Mouse (Mus musculus) left cerebral cortex, postnatal 36 days (tissue): ENCODE results near the gene Gabbr2. TPM values are rescaled to one million over a fixed set of nuclear protein-coding genes. Genes with fewer than 3 reads are reported as not detected.
A peak's percentile ranks its signal among the peaks of the same experiment; 100 is the strongest.

ENCODE experiments used
- DNase-seq, 2 experiments: peaks; one replicate each; pipeline ENCODE4 v3.0.0; 2021 to 2022; ENCODE audit warnings: low spot score in 2 of 2, mixed read lengths in 1 of 2
- intact Hi-C: fragments of 180-260 bp; cut with DNase I; formaldehyde crosslinking; loops from one replicate; pipeline ENCODE4 v1.15.1; 2025
- total RNA-seq, 2 experiments: library from RNA; stranded (reverse); gene quantifications; 2 replicates each; pipeline ENCODE4 v1.2.3; 2021

The Gabbr2 gene
- total RNA-seq, result 100 to 1,000 TPM; 253 to 276 TPM

- DNase-seq, result peak; percentile 82 to 92
- intact Hi-C loops, result loop anchor here (5.0 kb wide), 4 partner anchors 46 to 304 kb away; no protein-coding TSS in a partner anchor
Measured at GRCm38 (mm10) chr4:46991016-46991958, at the start of gene Gabbr2. Gene Gabbr2 (minus strand): TSS chr4:46991873.

GRCm38 (mm10) chr4:47039586-47039985, 47.9 kb upstream of the Gabbr2 start:
- no peak for DNase-seq
- intact Hi-C loops, result loop anchor here (5.0 kb wide), 2 partner anchors 47 to 427 kb away; partner anchors contain the start of gene Gabbr2

GRCm38 (mm10) chr4:47037321-47037657, 45.6 kb upstream of the Gabbr2 start:
- intact Hi-C loops, result loop anchor here (2.0 to 5.0 kb wide), 3 partner anchors 45 to 425 kb away; partner anchors contain the start of gene Gabbr2
- DNase-seq, result peak; percentile 76 to 79

GRCm38 (mm10) chr4:47036486-47037320, 45.0 kb upstream of the Gabbr2 start:
- peak; percentile 37 to 42 for DNase-seq
- intact Hi-C loops, result loop anchor here (2.0 to 5.0 kb wide), 3 partner anchors 44 to 424 kb away; partner anchors contain the start of gene Gabbr2

GRCm38 (mm10) chr4:47035536-47035935, 43.9 kb upstream of the Gabbr2 start:
- no peak for DNase-seq
- intact Hi-C loops, result loop anchor here (5.0 kb wide), 2 partner anchors 43 to 423 kb away; partner anchors contain the start of gene Gabbr2

GRCm38 (mm10) chr4:47032171-47032570, 40.5 kb upstream of the Gabbr2 start:
- intact Hi-C loops, result no loop called here
- peak in 1 of 2 experiments; percentile 51 for DNase-seq

GRCm38 (mm10) chr4:47028791-47029190, 37.1 kb upstream of the Gabbr2 start:
- no peak for DNase-seq
- intact Hi-C loops, result no loop called here

- intact Hi-C loops, result loop anchor here (5.0 kb wide), 1 partner anchor 337 kb away; no protein-coding TSS in a partner anchor
- no peak for DNase-seq
Measured at GRCm38 (mm10) chr4:47023949-47024348, 32.3 kb upstream of the Gabbr2 start.

GRCm38 (mm10) chr4:47022804-47023603, 31.3 kb upstream of the Gabbr2 start:
- intact Hi-C loops, result loop anchor here (5.0 kb wide), 1 partner anchor 336 kb away; no protein-coding TSS in a partner anchor

GRCm38 (mm10) chr4:47020563-47020962, 28.9 kb upstream of the Gabbr2 start:
- DNase-seq, result no peak
- intact Hi-C loops, result loop anchor here (5.0 kb wide), 1 partner anchor 333 kb away; no protein-coding TSS in a partner anchor

More at GRCm38 (mm10) chr4:47022804-47023603, 31.3 kb upstream of the Gabbr2 start:
- no peak for DNase-seq

GRCm38 (mm10) chr4:47015156-47015555, 23.5 kb upstream of the Gabbr2 start:
- DNase-seq, result no peak
- intact Hi-C loops, result no loop called here

GRCm38 (mm10) chr4:47012476-47012875, 20.8 kb upstream of the Gabbr2 start:
- DNase-seq, result no peak
- intact Hi-C loops, result no loop called here

GRCm38 (mm10) chr4:47010400-47011231, 18.9 kb upstream of the Gabbr2 start:
- intact Hi-C loops, result no loop called here
- DNase-seq, result peak; percentile 36 to 55

- DNase-seq, result no peak
- intact Hi-C loops, result no loop called here
Measured at GRCm38 (mm10) chr4:47000626-47001395, 9.1 kb upstream of the Gabbr2 start.

GRCm38 (mm10) chr4:46997969-46998368, 6.3 kb upstream of the Gabbr2 start:
- no peak for DNase-seq
- intact Hi-C loops, result no loop called here

- intact Hi-C loops, result loop anchor here (5.0 kb wide), 4 partner anchors 44 to 306 kb away; no protein-coding TSS in a partner anchor
- DNase-seq, result no peak
Measured at GRCm38 (mm10) chr4:46992827-46993473, 1.3 kb upstream of the Gabbr2 start.

GRCm38 (mm10) chr4:46991959-46992316, 265 bp upstream of the Gabbr2 start:
- intact Hi-C loops, result loop anchor here (5.0 kb wide), 4 partner anchors 45 to 305 kb away; no protein-coding TSS in a partner anchor
- DNase-seq, result no peak
